Mouse (Mus musculus): ENCODE measurements around the gene Dhx37. TPM values are rescaled to one million over a fixed set of nuclear protein-coding genes. Genes with fewer than 3 reads are reported as not detected.

Dhx37 gene
- total and polyA plus RNA-seq, 3 experiments, result 27.4 to 549 (median 55.3) TPM

DNA sequence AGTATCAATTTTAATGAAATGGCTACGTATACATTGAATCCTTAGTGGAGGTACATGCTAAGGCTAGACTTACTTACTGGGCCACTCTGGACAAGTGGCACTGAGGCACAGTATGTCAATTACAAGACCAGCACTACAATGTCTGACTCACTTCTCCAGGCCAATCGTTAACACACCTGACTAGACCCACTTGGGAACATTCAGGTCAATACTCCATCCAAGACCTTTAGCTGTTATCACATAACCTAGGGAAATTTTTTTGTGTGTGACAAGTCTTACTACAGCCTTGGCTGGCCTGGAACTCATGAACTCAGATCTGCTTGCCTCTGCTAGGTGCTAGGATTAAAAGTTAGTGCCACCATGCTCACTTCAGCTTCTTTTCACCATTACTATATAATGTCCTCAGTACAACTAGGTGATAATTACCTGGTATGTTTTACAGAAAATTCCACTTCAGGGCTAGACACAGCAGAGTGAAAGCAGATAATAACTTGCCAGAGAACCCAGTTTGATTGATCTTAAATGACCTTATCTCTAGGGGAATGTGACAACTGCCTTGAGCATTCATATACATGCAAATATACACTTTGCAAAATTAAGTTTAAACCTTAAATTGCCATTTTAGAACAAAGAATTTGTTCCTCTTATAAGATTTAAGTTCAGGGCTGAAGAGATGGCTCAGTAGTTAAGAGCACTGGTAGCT, 49.3 kb downstream of the Dhx37 start:
- no peak overlapping the region for H3K9ac ChIP-seq (ENCODE audit: control insufficient read depth, low read depth, low read length, poor library complexity, severe bottlenecking)
- H3K36me3 ChIP-seq (ENCODE audit: control insufficient read depth in 1 of 2, insufficient read depth in 2 of 2, low read length in 2 of 2), result peaks cover 13 to 15% of the 10 kb centered on the region in 2 experiments
- H3K9me3 ChIP-seq (replicated peaks; ENCODE audit: insufficient read depth, low read length), result no peaks in the 10 kb centered on the region
- H3K4me3 ChIP-seq (ENCODE audit: control insufficient read depth in 1 of 2, insufficient read depth in 1 of 2, low read depth in 2 of 2, low read length in 2 of 2), result no peak overlapping the region
- no peak overlapping the region for H3K27ac ChIP-seq (ENCODE audit: control insufficient read depth, low read depth, low read length)
- peak; percentile 68 for DNase-seq (ENCODE audit: low read depth, low spot score)
- H3K27me3 ChIP-seq (ENCODE audit: control insufficient read depth in 1 of 2, insufficient read depth in 2 of 2, low read length in 2 of 2), result no peaks in the 10 kb centered on the region
- peaks cover 19% of the 10 kb centered on the region for H3K79me2 ChIP-seq (ENCODE audit: control insufficient read depth, insufficient read depth, low read length, poor library complexity)
- H3K4me1 ChIP-seq (ENCODE audit: control insufficient read depth in 1 of 2, insufficient read depth in 2 of 2, low read length in 2 of 2), result peaks cover 3 to 6% of the 10 kb centered on the region in 2 experiments; a peak in 3 of 4 replicates
- TF ChIP-seq SIN3A (IDR thresholded peaks at IDR 0.05; ENCODE audit: low read length) (no peak), SMC3 (IDR thresholded peaks at IDR 0.05; ENCODE audit: low read depth, low read length) (0 out of 2 replicates have a peak, but pooled peaks have one; percentile 7), ETS1 (IDR thresholded peaks at IDR 0.05; ENCODE audit: low read depth, low read length) (no peak), KAT2A (conservative IDR thresholded peaks at IDR 0.05; ENCODE audit: low read depth, low read length) (no peak), USF1 (IDR thresholded peaks at IDR 0.05; ENCODE audit: low read depth, low read length) (no peak), ZKSCAN1 (IDR thresholded peaks at IDR 0.05; ENCODE audit: low read depth, low read length) (no peak), GABPA (IDR thresholded peaks at IDR 0.05; ENCODE audit: low read depth, low read length) (no peak), E2F4 (IDR thresholded peaks at IDR 0.05; ENCODE audit: borderline replicate concordance, low read depth, low read length) (no peak), CHD1 (IDR thresholded peaks at IDR 0.05; ENCODE audit: low read depth, low read length) (no peak), RCOR1 (IDR thresholded peaks at IDR 0.05; ENCODE audit: low read depth, low read length) (no peak), MAFK (IDR thresholded peaks at IDR 0.05; ENCODE audit: borderline replicate concordance, low read depth, low read length) (peak; percentile 21; the same call in 1 of the 2 replicates), MYB (IDR thresholded peaks at IDR 0.05; ENCODE audit: low read depth, low read length) (no peak; the same call in 1 of the 2 replicates), TCF12 (IDR thresholded peaks at IDR 0.05; ENCODE audit: low read depth, low read length) (no peak), POLR2A (IDR thresholded peaks at IDR 0.05; ENCODE audit: control insufficient read depth in 1 of 2, insufficient read depth in 1 of 2, low read depth in 1 of 2, low read length in 2 of 2, poor library complexity in 1 of 2) (peak in 1 of 2 experiments; percentile 56; a peak in 1 of 4 replicates), ELF1 (IDR thresholded peaks at IDR 0.05; ENCODE audit: low read depth, low read length) (no peak), ZC3H11A (IDR thresholded peaks at IDR 0.05; ENCODE audit: low read depth, low read length) (no peak), USF2 (IDR thresholded peaks at IDR 0.05; ENCODE audit: borderline replicate concordance in 1 of 2, insufficient read depth in 1 of 2, low read depth in 1 of 2, low read length in 2 of 2) (no peak), POLR2AphosphoS5 (IDR thresholded peaks at IDR 0.05; ENCODE audit: borderline replicate concordance, low read depth, low read length) (peak; percentile 84; the same call in 1 of the 2 replicates), MAX (IDR thresholded peaks at IDR 0.05; ENCODE audit: low read length) (0 out of 2 replicates have a peak, but pooled peaks have one; percentile 23), JUND (IDR thresholded peaks at IDR 0.05; ENCODE audit: low read depth, low read length) (no peak), RAD21 (IDR thresholded peaks at IDR 0.05; ENCODE audit: low read depth, low read length) (no peak), ZMIZ1 (IDR thresholded peaks at IDR 0.05; ENCODE audit: low read depth, low read length) (peak; percentile 91), TAL1 (IDR thresholded peaks at IDR 0.05; ENCODE audit: low read length) (no peak), UBTF (IDR thresholded peaks at IDR 0.05; ENCODE audit: borderline replicate concordance, insufficient read depth, low read depth, low read length) (no peak), NELFE (IDR thresholded peaks at IDR 0.05; ENCODE audit: low read depth, low read length) (no peak), CHD2 (IDR thresholded peaks at IDR 0.05; ENCODE audit: low read length) (no peak), MAZ (IDR thresholded peaks at IDR 0.05; ENCODE audit: low read depth, low read length) (no peak), ZNF384 (IDR thresholded peaks at IDR 0.05; ENCODE audit: low read depth, low read length) (no peak), EP300 (IDR thresholded peaks at IDR 0.05; ENCODE audit: low read depth in 1 of 2, low read length in 2 of 2) (no peak), CTCF (IDR thresholded peaks at IDR 0.05 in 2 of 3, conservative IDR thresholded peaks at IDR 0.05 in 1 of 3; ENCODE audit: control insufficient read depth in 1 of 3, insufficient read depth in 1 of 3, low read depth in 2 of 3, low read length in 3 of 3, poor library complexity in 1 of 3, severe bottlenecking in 1 of 3) (no peak), MYC (IDR thresholded peaks at IDR 0.05; ENCODE audit: low read depth, low read length) (peak; percentile 78), TBP (IDR thresholded peaks at IDR 0.05; ENCODE audit: low read depth, low read length) (peak; percentile 39; the same call in 1 of the 2 replicates), MEF2A (IDR thresholded peaks at IDR 0.05; ENCODE audit: extremely low read depth, insufficient replicate concordance, low read depth, low read length, poor library complexity, severe bottlenecking) (no peak), POLR2AphosphoS2 (IDR thresholded peaks at IDR 0.05; ENCODE audit: low read length) (peak; percentile 55), BHLHE40 (IDR thresholded peaks at IDR 0.05; ENCODE audit: borderline replicate concordance, low read depth, low read length) (no peak), MXI1 (IDR thresholded peaks at IDR 0.05; ENCODE audit: low read depth, low read length) (peak; percentile 30; the same call in 1 of the 2 replicates)

All from MEL (cell line).